Mouse (Mus musculus): Measurements from ENCODE around the gene Scrg1. TPM values are rescaled to one million over a fixed set of nuclear protein-coding genes. Genes with fewer than 3 reads are reported as not detected.

The Scrg1 gene
- total and polyA plus RNA-seq, 3 experiments, result not detected

DNA sequence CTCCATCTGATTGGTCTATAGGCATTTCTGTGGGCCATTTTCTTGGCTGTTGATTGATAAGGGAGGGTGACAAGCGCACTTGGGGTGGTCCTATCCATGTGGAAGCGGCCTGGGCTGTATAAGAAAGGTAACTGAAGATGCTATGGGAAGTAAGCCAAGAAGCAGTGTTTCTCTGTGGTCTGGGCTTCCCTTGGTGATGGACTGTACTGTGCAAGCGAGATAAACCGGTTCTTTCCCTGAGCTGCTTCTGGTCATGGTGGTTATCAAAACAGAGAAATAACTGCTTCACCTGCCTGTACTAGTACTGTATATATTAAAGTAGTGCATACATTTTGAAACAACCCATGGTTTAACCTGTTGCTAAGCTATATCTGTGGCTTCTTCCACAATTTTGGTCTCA is 36.1 kb downstream of the Scrg1 start:
- no peak for TF ChIP-seq KAT2A (IDR thresholded peaks at IDR 0.05; ENCODE audit: insufficient replicate concordance, low read length)
- TF ChIP-seq JUN (IDR thresholded peaks at IDR 0.05; ENCODE audit: insufficient read depth, low read depth, low read length), result no peak
- no peak for TF ChIP-seq PAX5 (IDR thresholded peaks at IDR 0.05; ENCODE audit: low read length)
- no peak for TF ChIP-seq JUND (conservative IDR thresholded peaks at IDR 0.05; ENCODE audit: low read depth, low read length)
- no peak for TF ChIP-seq POLR2AphosphoS2 (IDR thresholded peaks at IDR 0.05; ENCODE audit: low read depth, low read length)
- TF ChIP-seq E2F4 (IDR thresholded peaks at IDR 0.05; ENCODE audit: insufficient replicate concordance, low read depth, low read length), result no peak
- TF ChIP-seq TCF12 (IDR thresholded peaks at IDR 0.05; ENCODE audit: low read depth, low read length), result no peak
- TF ChIP-seq ZKSCAN1 (IDR thresholded peaks at IDR 0.05; ENCODE audit: borderline replicate concordance, low read depth, low read length), result no peak
- TF ChIP-seq ETS1 (conservative IDR thresholded peaks at IDR 0.05; ENCODE audit: low read depth, low read length), result no peak
- TF ChIP-seq RCOR1 (conservative IDR thresholded peaks at IDR 0.05; ENCODE audit: low read depth, low read length), result no peak
- TF ChIP-seq UBTF (IDR thresholded peaks at IDR 0.05; ENCODE audit: low read depth, low read length), result no peak
- in situ Hi-C loops (cut with MboI; ENCODE audit: low pct_ligation_motif_present, low pct_unique_long_range_greater_than_20kb, low sequenced_read_pairs) (no loop called here), dilution Hi-C loops (cut with MboI; ENCODE audit: extremely low pct_ligation_motif_present, extremely low pct_unique_long_range_greater_than_20kb, low sequenced_read_pairs) (no loop called here)
- Histone ChIP-seq H3K27ac (ENCODE audit: insufficient read depth, low read depth) (no peak overlapping the region), H3K4me1 (ENCODE audit: control insufficient read depth in 1 of 2, insufficient read depth in 2 of 2) (peaks cover 3 to 19% of the 10 kb centered on the region in 2 experiments; a peak in 2 of 4 replicates), H3K36me3 (replicated peaks in 1 of 2; ENCODE audit: control insufficient read depth in 1 of 2, insufficient read depth in 1 of 2, low read length in 1 of 2) (peaks cover 0 to 19% of the 10 kb centered on the region in 2 experiments), H3K27me3 (replicated peaks) (no peaks in the 10 kb centered on the region), H3K9me3 (replicated peaks; ENCODE audit: low read length) (no peaks in the 10 kb centered on the region), H3K79me2 (replicated peaks; ENCODE audit: control insufficient read depth, extremely low read depth, insufficient read depth, poor library complexity, severe bottlenecking) (0 out of 2 replicates have a peak, but pooled peaks cover under 1% of the 10 kb centered on the region), H3K4me2 (ENCODE audit: insufficient read depth, low read depth, poor library complexity, severe bottlenecking) (no peak overlapping the region), H3K9ac (ENCODE audit: insufficient read depth, low read depth) (no peak overlapping the region), H3K4me3 (replicated peaks in 1 of 3; ENCODE audit: low read depth in 2 of 3, low read length in 2 of 3, poor library complexity in 1 of 3) (no peak overlapping the region)
- DNase-seq (ENCODE audit: extremely low read depth), result no peak

GRCm38 (mm10) chr8:57498494-57498846 is 42.7 kb downstream of the Scrg1 start:
- Histone ChIP-seq H3K27me3 (replicated peaks) (no peaks in the 10 kb centered on the region), H3K4me3 (replicated peaks in 1 of 3; ENCODE audit: low read depth in 2 of 3, low read length in 2 of 3, poor library complexity in 1 of 3) (no peak overlapping the region), H3K9me3 (replicated peaks; ENCODE audit: low read length) (no peaks in the 10 kb centered on the region), H3K27ac (ENCODE audit: insufficient read depth, low read depth) (no peak overlapping the region), H3K9ac (ENCODE audit: insufficient read depth, low read depth) (no peak overlapping the region), H3K36me3 (replicated peaks in 1 of 2; ENCODE audit: control insufficient read depth in 1 of 2, insufficient read depth in 1 of 2, low read length in 1 of 2) (peaks cover 0 to 11% of the 10 kb centered on the region in 2 experiments), H3K4me1 (ENCODE audit: control insufficient read depth in 1 of 2, insufficient read depth in 2 of 2) (peaks cover 0 to 8% of the 10 kb centered on the region in 2 experiments; a peak in 2 of 4 replicates), H3K4me2 (ENCODE audit: insufficient read depth, low read depth, poor library complexity, severe bottlenecking) (no peak overlapping the region), H3K79me2 (replicated peaks; ENCODE audit: control insufficient read depth, extremely low read depth, insufficient read depth, poor library complexity, severe bottlenecking) (no peaks in the 10 kb centered on the region)
- dilution Hi-C loops (cut with MboI; ENCODE audit: extremely low pct_ligation_motif_present, extremely low pct_unique_long_range_greater_than_20kb, low sequenced_read_pairs), result no loop called here
- TF ChIP-seq JUN (IDR thresholded peaks at IDR 0.05; ENCODE audit: insufficient read depth, low read depth, low read length), result no peak
- no peak for DNase-seq (ENCODE audit: extremely low read depth)
- in situ Hi-C loops (cut with MboI; ENCODE audit: low pct_ligation_motif_present, low pct_unique_long_range_greater_than_20kb, low sequenced_read_pairs), result no loop called here

GRCm38 (mm10) chr8:57498847-57499511 is 43.3 kb downstream of the Scrg1 start:
- no peak for TF ChIP-seq EP300 (IDR thresholded peaks at IDR 0.05; ENCODE audit: low read length)
- no peak for TF ChIP-seq TCF12 (IDR thresholded peaks at IDR 0.05; ENCODE audit: low read depth, low read length)
- no peak for TF ChIP-seq MEF2A (IDR thresholded peaks at IDR 0.05; ENCODE audit: borderline replicate concordance, low read depth, low read length)
- no peak for TF ChIP-seq SMC3 (IDR thresholded peaks at IDR 0.05; ENCODE audit: low read depth, low read length)
- TF ChIP-seq IRF4 (IDR thresholded peaks at IDR 0.05; ENCODE audit: low read depth, low read length), result no peak
- TF ChIP-seq RAD21 (IDR thresholded peaks at IDR 0.05; ENCODE audit: low read depth, low read length), result no peak
- TF ChIP-seq MAX (IDR thresholded peaks at IDR 0.05; ENCODE audit: low read length), result no peak
- no peak for TF ChIP-seq MYC (IDR thresholded peaks at IDR 0.05; ENCODE audit: low read depth, low read length)
- TF ChIP-seq SIN3A (IDR thresholded peaks at IDR 0.05; ENCODE audit: low read length), result no peak
- Histone ChIP-seq H3K79me2 (replicated peaks; ENCODE audit: control insufficient read depth, extremely low read depth, insufficient read depth, poor library complexity, severe bottlenecking) (no peaks in the 10 kb centered on the region), H3K36me3 (replicated peaks in 1 of 2; ENCODE audit: control insufficient read depth in 1 of 2, insufficient read depth in 1 of 2, low read length in 1 of 2) (peaks cover 0 to 9% of the 10 kb centered on the region in 2 experiments), H3K9ac (ENCODE audit: insufficient read depth, low read depth) (no peak overlapping the region), H3K4me1 (ENCODE audit: control insufficient read depth in 1 of 2, insufficient read depth in 2 of 2) (peaks cover 0 to 4% of the 10 kb centered on the region in 2 experiments; a peak in 1 of 4 replicates), H3K9me3 (replicated peaks; ENCODE audit: low read length) (no peaks in the 10 kb centered on the region), H3K4me3 (replicated peaks in 1 of 3; ENCODE audit: low read depth in 2 of 3, low read length in 2 of 3, poor library complexity in 1 of 3) (no peak overlapping the region), H3K4me2 (ENCODE audit: insufficient read depth, low read depth, poor library complexity, severe bottlenecking) (no peak overlapping the region), H3K27ac (ENCODE audit: insufficient read depth, low read depth) (no peak overlapping the region), H3K27me3 (replicated peaks) (no peaks in the 10 kb centered on the region)
- dilution Hi-C loops (cut with MboI; ENCODE audit: extremely low pct_ligation_motif_present, extremely low pct_unique_long_range_greater_than_20kb, low sequenced_read_pairs), result no loop called here
- no peak for DNase-seq (ENCODE audit: extremely low read depth)
- in situ Hi-C loops (cut with MboI; ENCODE audit: low pct_ligation_motif_present, low pct_unique_long_range_greater_than_20kb, low sequenced_read_pairs), result no loop called here
